Mouse (Mus musculus): Measurements from ENCODE around the gene Krt88.

DNA sequence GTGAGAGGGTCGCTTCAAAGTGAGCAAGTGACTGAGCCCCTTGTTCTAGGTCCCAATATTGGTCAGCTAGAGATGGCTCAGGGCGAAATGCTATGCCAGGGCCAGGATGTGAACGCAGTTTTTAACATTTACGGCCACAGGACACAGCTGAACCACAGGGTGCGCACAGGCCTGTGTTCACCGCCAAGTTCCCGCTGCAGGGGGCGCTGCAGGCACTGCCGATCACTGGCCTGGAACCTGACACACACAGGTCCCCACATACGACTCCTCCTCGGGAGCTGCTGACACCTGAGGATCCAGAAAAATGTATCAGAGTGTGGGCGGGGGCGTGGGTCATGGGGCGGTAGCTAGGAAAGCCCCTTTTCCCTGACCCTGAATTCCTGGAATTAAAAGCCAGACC lies 11.7 kb downstream of the Krt88 start:
- no peak for TF ChIP-seq CTCF (IDR thresholded peaks at IDR 0.05; ENCODE audit: insufficient read depth, low read length)
- no peak for TF ChIP-seq POLR2A (IDR thresholded peaks at IDR 0.05; ENCODE audit: borderline replicate concordance, extremely low read depth, low read depth, low read length)

All from lung, adult 2 months (tissue).